Mouse (Mus musculus) cortical plate, adult 2 months (tissue): ENCODE results near the gene Myadml2. TPM values are rescaled to one million over a fixed set of nuclear protein-coding genes. Genes with fewer than 3 reads are reported as not detected.

Source experiments
- H3K27ac ChIP-seq: fragments of 200-500 bp; 2 replicates; pipeline ENCODE4 v1.5.1; 2012; ENCODE audit warnings: low read length, control low read depth, inconsistent platforms; ENCODE audit not compliant: insufficient read depth
- H3K4me1 ChIP-seq: fragments of 200-500 bp; 2 replicates; pipeline ENCODE4 v1.6.1; 2011; ENCODE audit warnings: low read length; ENCODE audit not compliant: control insufficient read depth, insufficient read depth
- H3K4me3 ChIP-seq: fragments of 200-500 bp; 2 replicates; pipeline ENCODE4 v1.5.1; 2011; ENCODE audit warnings: mild to moderate bottlenecking, low read length, control low read depth; ENCODE audit not compliant: insufficient read depth
- CTCF ChIP-seq: fragments of 200-500 bp; IDR thresholded peaks from 2 replicates; pipeline ENCODE4 v1.5.1; 2011; ENCODE audit warnings: mild to moderate bottlenecking, control low read depth, low read length; ENCODE audit not compliant: insufficient read depth; ENCODE audit errors: extremely low read depth
- POLR2A ChIP-seq: fragments of 200-500 bp; IDR thresholded peaks from 2 replicates; pipeline ENCODE4 v1.6.1; 2011; ENCODE audit warnings: mild to moderate bottlenecking, low read length, control low read depth; ENCODE audit not compliant: insufficient read depth; ENCODE audit errors: extremely low read depth
- polyA plus RNA-seq: library from polyadenylated mRNA; depleted of rRNA; stranded (reverse); fragments of >200 nt; gene quantifications from 2 replicates; pipeline ENCODE4 v1.2.3, GENCODE M21; 2012

Gene Myadml2
- polyA plus RNA-seq, 1 experiment, result 3.4 TPM

GRCm38 (mm10) chr11:120643601-120643987 lies 4.4 kb downstream of the Myadml2 start, which contains the start of gene Pycr1:
Gene Pycr1, minus strand, starts transcription at chr11:120643769.
- no peak within 1 kb of the TSS for H3K27ac ChIP-seq
- peak within 1 kb of the TSS; percentile 34 for H3K4me3 ChIP-seq
- TF ChIP-seq POLR2A (peak; percentile 49; the same call in 1 of the 2 replicates), CTCF (no peak)
- H3K4me1 ChIP-seq, result no peaks in the 10 kb centered on the region

GRCm38 (mm10) chr11:120642939-120643600 lies 4.9 kb downstream of the Myadml2 start:
- TF ChIP-seq POLR2A, result no peak
- TF ChIP-seq CTCF, result no peak
- Histone ChIP-seq H3K4me1 (no peaks in the 10 kb centered on the region), H3K4me3 (peak overlapping the region; percentile 34), H3K27ac (no peak overlapping the region)

DNA sequence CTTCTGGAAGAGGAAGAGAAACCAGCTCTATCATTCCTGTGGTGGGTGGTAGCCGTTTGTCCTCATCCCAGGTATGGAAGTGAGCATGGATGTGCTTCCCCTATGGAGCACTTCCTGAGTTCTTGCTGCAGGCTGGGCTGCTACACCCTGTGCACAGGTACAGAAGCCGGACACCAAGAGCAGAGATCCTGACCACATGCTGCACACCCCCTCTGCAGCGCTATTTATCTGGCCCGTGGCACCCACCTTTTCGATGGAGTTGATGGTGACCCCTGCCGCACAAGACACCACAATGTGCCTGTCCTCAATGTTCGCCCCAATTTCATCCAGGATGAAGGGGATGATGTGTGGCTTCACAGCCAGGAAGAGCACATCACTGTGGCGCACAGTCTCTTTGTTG lies 6.1 kb downstream of the Myadml2 start:
- no peak overlapping the region for H3K27ac ChIP-seq
- no peaks in the 10 kb centered on the region for H3K4me1 ChIP-seq
- H3K4me3 ChIP-seq, result no peak overlapping the region
- TF ChIP-seq POLR2A, result no peak
- no peak for TF ChIP-seq CTCF

GRCm38 (mm10) chr11:120641255-120641654 lies 6.7 kb downstream of the Myadml2 start:
- Histone ChIP-seq H3K4me3 (no peak overlapping the region), H3K4me1 (no peaks in the 10 kb centered on the region), H3K27ac (no peak overlapping the region)
- no peak for TF ChIP-seq CTCF
- no peak for TF ChIP-seq POLR2A

DNA sequence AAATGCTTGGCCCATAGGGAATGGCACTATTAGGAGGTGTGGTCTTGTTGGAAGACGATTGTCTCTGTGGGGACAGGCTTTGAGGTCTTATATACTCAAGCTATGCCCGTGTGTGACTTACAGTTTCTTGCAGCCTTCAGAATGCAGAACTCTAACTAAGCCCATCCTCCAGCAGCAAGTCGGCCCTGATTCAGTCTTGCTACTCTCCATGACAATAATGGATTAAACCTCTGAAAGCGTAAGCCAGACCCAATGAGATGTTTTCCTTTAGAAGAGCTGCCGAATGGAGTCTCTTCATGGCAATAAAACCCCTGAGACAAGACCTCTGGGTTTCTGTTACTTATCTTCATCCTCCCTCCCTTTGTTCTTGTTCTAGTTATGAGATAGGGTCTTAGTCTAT lies 13.1 kb downstream of the Myadml2 start:
- Histone ChIP-seq H3K27ac (no peak overlapping the region), H3K4me3 (no peak overlapping the region), H3K4me1 (peaks cover 13% of the 10 kb centered on the region)
- TF ChIP-seq POLR2A, result no peak
- TF ChIP-seq CTCF, result no peak

GRCm38 (mm10) chr11:120633520-120634343 lies 14.2 kb downstream of the Myadml2 start, which contains the start of gene Mafg:
Gene Mafg, minus strand, starts transcription at chr11:120633600.
- peak within 1 kb of the TSS; percentile 67 for H3K4me3 ChIP-seq
- peaks cover 13% of the 10 kb centered on the region for H3K4me1 ChIP-seq
- H3K27ac ChIP-seq, result peak within 1 kb of the TSS; percentile 76
- TF ChIP-seq POLR2A (peak; percentile 54; the same call in 1 of the 2 replicates), CTCF (no peak)

GRCm38 (mm10) chr11:120632559-120633519 lies 15.1 kb downstream of the Myadml2 start:
- H3K4me3 ChIP-seq, result peak overlapping the region; percentile 67
- TF ChIP-seq POLR2A (no peak), CTCF (no peak)
- H3K27ac ChIP-seq, result peak overlapping the region; percentile 76
- peaks cover 13% of the 10 kb centered on the region for H3K4me1 ChIP-seq

DNA sequence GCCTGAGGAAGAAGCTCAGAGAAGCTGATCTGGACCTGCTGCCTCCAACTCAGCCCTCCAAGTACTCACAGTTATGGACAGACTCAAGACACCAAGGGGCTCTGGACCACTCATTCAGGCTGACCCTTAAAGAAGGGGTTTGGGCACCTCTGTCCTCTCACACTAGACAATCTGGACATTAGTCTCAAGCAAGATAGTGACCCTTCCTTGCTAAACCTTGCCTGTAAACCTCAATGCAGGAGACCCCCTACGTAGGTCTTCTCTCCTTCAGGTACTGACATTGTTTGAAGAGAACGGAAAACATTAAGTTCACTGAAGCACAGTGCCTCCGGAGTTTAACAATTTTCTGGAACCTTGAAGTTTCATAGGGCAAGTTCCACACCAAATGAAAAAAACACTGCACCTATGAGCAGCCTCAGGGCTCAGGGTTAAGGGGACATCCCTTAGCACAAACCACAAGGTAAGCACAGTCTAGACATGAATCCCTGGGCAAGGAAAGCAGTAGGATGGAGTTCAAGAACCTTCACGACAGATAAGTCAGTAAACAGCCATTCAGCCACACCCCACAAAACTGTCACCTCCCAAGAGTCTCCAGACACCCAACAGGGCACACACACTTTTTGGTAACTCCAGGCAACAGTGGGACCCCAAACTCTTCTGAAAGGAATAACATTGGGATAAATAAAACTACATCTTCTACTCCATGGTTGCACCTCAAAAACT lies 16.1 kb downstream of the Myadml2 start:
- peak overlapping the region; percentile 67 for H3K4me3 ChIP-seq
- TF ChIP-seq CTCF (no peak), POLR2A (no peak)
- H3K4me1 ChIP-seq, result peaks cover 13% of the 10 kb centered on the region
- no peak overlapping the region for H3K27ac ChIP-seq
